Mouse (Mus musculus) bone marrow, adult 2 months (tissue): Measurements from ENCODE around the gene Sprtn.

Experiments used
- CTCF ChIP-seq: fragments of 200-500 bp; IDR thresholded peaks from 2 replicates; pipeline ENCODE4 v1.5.1; 2011; ENCODE audit warnings: low read length, control low read depth; ENCODE audit not compliant: control insufficient read depth, insufficient read depth
- POLR2A ChIP-seq: fragments of 200-500 bp; IDR thresholded peaks from 2 replicates; pipeline ENCODE4 v1.6.1; 2011; ENCODE audit warnings: low read depth, mild to moderate bottlenecking, control low read depth, low read length, borderline replicate concordance; ENCODE audit not compliant: control insufficient read depth

DNA sequence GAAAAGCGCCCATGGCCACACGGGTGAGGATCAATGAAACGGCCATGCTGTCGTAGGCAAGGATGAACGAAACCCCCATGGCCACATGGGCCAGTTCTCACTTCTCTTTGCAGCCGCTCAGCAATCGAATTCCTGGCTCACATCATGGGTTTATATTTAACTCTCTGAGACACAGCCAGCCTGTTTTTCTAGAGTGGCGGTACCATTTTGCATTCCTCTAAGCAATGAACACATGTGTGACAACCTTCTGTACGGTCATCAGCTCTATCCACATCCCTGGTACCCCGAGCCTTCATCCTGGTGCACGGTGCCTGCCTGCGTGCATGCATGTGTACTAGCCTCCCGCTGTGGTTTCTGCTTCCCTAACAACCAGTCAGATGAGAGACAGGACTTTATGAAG is 32.4 kb downstream of the Sprtn start:
- TF ChIP-seq CTCF = no peak
- no peak for TF ChIP-seq POLR2A
